Mouse (Mus musculus) yolk sac, embryonic 10.5 days (tissue): ENCODE measurements around the gene C77080.

ENCODE experiments used
- DNase-seq: peaks from one replicate; pipeline ENCODE4 v3.0.0-alpha.2; 2017; ENCODE audit warnings: low spot score

C77080 gene

DNA sequence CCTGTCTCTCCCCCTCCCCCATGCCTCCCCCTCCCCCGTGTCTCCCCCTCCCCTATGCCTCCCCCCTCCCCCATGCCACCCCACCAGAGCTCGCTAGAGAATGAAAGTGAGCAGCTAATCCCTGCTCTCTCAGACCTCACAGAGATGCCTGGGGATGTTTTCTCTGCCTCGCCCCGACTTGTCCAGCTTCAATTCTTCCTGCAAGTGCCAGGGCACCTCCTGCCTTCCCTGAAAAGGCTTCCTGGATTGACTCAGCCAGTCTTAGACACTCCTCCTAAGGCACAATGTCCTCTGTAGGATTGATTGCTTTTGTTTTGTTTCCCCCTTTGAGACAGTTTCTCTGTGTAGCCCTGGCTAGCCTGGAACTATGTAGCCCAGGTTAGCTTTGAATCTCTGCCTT lies at the start of gene C77080:
TSS of gene C77080 (minus strand) at position 209 of the 400 bp plus-strand sequence.
- no peak for DNase-seq

DNA sequence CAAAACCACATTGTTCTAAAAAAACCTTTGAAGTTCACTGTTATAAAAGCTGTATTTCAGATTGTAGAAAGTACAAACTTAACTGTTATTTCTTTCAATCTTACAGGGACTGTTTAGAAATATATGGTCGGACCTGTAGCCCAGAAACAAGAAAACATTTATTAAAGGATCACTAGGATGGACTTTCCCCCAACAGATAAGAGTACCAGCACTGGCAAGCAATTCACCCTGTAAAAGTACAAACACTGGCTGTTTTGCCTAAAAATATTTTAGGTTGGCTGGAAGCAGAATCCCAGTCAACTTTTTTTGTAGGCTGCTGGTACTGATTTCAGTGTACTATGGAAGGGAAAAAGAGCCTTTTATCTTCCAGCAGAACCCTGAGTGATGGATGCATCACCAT lies 46.7 kb upstream of the C77080 start:
- no peak for DNase-seq

DNA sequence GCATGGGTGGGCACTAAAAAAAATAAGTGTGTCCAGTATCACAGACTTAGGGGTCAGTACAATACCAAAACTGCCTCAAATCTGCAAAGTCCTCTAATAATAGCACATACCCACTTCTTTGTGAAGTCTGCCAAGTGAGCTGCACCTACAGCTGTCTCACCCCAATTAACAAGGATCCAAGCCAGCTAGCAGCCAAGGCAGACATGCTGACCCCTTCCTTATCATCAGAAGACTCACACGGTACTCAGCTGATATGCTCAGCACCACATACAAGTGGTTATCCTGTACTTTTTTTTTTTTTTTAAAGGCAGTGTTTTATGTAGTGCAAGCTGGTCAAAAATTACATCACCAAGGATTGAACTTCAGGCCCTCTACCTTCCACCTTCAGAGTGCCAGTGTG lies 43.1 kb upstream of the C77080 start:
- DNase-seq = no peak

GRCm38 (mm10) chr4:129303816-129304215 lies 42.6 kb upstream of the C77080 start:
- DNase-seq = no peak

DNA sequence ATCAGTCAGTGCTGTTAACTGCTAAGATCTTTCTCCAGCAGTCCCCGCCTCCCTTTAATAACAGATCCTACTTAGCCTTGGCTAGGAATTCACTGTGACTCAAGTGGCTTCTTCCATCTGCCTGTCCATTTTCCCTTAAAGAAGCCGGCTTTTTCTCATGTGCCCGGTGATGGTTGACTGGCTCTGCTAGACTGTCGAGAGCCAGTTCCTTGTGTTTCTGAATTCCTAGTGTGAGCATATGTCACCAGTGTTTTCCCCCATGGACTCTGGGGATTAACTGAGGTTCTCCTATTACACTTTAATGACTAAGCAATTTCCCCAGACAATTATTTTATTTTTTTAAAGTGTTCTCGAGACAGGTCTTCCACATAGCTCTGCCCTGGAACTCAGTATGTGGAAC lies 42.2 kb upstream of the C77080 start:
- DNase-seq = no peak

- DNase-seq = no peak
Observed at GRCm38 (mm10) chr4:129299121-129299520, 37.9 kb upstream of the C77080 start.

DNA sequence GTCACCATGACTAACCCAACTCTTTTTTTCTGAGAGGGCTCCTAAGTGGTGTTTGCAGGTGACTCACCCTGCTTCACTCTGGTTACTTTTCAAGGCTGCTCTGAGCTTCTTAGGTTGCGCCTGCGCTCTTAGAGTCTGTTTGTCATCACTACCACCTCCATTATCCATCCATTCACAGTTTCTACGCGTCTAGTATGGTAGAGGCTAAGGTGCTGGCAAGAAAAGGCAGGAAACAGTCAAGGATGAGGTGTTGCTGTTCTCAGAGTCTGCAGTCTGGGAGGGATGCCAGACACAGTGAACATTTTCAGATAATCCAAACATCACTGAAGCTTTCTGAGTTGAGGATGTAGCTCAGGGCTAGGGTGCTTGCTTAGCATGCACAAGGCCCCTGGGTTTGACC lies 36.5 kb upstream of the C77080 start:
- DNase-seq = no peak

DNA sequence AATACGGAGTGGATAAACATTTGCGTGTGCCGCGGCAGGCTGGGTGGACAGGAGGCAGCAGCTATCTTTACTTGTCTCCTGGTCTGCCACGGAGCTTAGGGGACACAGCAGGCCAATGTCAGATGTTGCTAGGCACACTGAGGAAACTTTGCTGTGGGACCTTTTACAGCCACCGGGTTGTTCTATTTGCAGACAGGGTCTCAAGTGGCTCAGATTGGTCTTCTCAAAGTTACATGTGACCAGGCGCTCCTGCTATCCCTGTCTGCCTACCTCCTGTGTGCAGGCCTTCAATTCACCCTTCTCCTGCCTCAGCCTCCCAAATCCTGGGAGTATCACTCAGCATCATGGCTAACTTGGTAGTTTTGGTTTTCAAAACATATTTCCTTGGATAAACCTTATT lies 34.9 kb upstream of the C77080 start:
- no peak for DNase-seq

DNA sequence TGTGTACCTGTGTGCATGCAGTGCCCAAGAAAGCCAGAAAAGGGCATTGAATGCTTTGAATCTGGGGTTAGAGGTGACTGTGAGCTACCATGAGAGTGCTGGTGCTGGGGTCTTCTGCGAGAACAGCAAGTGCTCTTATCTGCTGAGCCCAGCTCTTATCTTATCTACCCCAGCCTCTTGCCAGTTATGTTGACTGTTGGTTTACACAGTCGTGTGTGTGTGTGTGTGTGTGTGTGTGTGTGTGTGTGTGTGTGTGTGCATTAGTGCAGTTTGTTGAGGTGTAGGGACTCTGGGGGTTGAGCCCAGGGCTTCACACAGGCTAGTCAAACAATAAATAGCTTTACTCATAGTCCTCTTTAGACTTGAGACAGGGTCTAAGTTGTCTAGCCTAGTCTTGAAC lies 34.0 kb upstream of the C77080 start:
- peak; percentile 82 for DNase-seq

- DNase-seq = no peak
Observed at GRCm38 (mm10) chr4:129293702-129294101, 32.5 kb upstream of the C77080 start.

- DNase-seq = no peak
Observed at GRCm38 (mm10) chr4:129292831-129293230, 31.6 kb upstream of the C77080 start.

DNA sequence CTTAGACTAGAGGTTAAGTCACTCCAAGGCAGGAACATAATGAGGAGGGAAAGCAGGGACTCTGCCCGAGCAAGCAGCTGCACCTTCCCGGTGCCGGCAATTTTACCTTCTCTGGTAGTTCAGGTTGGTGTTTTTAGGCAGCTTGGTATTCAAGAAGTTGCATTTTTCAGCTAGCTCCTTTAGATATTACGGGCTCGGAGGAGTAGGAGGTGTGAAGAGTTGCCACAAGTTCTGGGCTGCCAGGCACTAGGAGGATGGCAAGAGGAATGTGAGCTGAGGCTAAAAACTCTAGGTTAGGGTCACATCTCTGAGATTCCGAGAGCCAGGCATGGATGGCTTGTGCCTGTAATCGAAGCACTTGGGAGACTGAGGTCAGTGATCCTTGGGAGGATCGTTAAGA lies 28.5 kb upstream of the C77080 start:
- no peak for DNase-seq

GRCm38 (mm10) chr4:129288067-129288466 lies 26.9 kb upstream of the C77080 start:
- no peak for DNase-seq

DNA sequence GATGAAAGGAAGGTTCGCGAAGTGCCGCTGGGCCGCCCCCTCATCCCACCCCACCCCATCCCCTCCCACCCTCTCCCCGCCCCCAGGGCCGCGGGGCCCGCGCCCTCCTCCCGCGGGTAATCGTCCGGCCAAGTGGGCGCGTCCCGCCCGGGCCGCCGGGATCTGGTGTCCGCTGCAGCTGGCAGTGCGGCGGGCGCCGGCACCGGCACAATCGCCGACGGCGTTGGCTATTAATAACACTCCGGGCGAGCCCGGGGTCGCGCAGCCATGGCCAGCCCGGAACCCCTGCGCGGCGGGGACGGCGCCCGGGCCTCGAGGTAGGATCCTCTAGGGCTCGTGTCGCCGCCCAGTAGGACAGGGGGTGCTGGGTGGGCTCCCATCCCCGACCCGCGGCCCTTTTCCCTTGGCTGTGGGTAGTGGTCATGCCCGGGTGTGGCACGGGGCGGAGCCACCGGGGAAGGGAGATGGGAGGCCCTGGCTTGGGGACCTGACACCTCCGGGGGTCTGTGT lies 26.3 kb upstream of the C77080 start, which contains the start of gene Sync:
TSS of gene Sync (plus strand) at position 146 of the 510 bp plus-strand sequence.
- no peak for DNase-seq

- DNase-seq = no peak
Observed at GRCm38 (mm10) chr4:129286683-129287471, 25.7 kb upstream of the C77080 start.

- DNase-seq = no peak
Observed at GRCm38 (mm10) chr4:129286001-129286682, 24.9 kb upstream of the C77080 start.

DNA sequence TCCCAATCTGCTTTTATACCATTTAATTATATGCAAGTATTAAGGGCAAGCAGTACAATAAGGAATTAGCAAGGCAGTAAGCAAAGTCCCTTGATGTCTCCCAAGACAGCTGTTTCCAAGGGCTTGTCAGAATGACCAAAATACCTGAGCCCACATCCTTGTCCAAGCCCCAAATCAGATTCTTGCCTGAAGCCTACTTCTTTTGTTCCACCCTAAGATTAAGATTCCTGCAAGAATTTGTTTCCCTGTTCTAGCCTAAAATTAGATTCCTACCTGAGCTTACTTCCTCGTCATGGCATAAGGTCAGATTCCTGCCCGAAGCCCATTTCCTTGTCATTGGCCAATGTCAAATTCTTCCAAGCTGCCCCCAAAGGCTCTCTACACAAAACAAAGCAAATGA lies 23.5 kb upstream of the C77080 start:
- DNase-seq = no peak

DNA sequence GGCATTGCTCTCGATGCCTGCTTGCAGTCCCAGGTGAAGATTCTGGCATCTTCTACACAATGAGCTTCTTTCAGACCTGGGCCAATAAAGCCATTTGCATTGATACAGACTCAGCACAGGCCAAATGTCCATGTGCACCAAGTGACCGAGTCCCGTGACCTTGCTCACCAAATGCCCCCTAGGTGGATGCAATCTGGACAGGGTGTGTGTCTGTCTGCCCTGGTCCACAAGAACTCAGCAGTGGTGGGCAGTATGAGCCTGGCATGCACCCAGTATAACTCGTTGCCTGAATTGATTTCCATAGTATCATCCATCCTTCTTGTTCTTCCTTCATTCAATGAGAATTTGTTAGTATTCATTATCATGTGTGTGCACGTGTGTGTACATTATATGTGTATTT lies 22.0 kb upstream of the C77080 start:
- DNase-seq = no peak

GRCm38 (mm10) chr4:129282786-129283185 lies 21.6 kb upstream of the C77080 start:
- no peak for DNase-seq

GRCm38 (mm10) chr4:129276453-129276865 lies 15.3 kb upstream of the C77080 start:
- peak; percentile 82 for DNase-seq

- DNase-seq = no peak
Observed at GRCm38 (mm10) chr4:129272756-129273046, 11.5 kb upstream of the C77080 start.

GRCm38 (mm10) chr4:129271991-129272755 lies 11.0 kb upstream of the C77080 start:
- DNase-seq = peak; percentile 90

GRCm38 (mm10) chr4:129268698-129269097 lies 7.5 kb upstream of the C77080 start:
- DNase-seq = no peak
